Mouse (Mus musculus) cerebellum, postnatal 36 days (tissue): ENCODE results near the gene Ikbke.
"Not testable (repeated sequence)": the region's sequence is repeated elsewhere in the genome, so short reads cannot be mapped to it uniquely, and the experiment has no call there.

Source experiments
- DNase-seq, 2 experiments: peaks; one replicate each; pipeline ENCODE4 v3.0.0; 2021 to 2022; ENCODE audit warnings: mixed read lengths in 2 of 2

Gene Ikbke

GRCm38 (mm10) chr1:131279456-131279776 lies at the start of gene Ikbke:
Gene Ikbke (minus strand): TSS chr1:131279606.
- DNase-seq: no peak

GRCm38 (mm10) chr1:131329093-131329492 lies 49.7 kb upstream of the Ikbke start:
- DNase-seq: not testable (repeated sequence)

- peak; percentile 51 to 62 for DNase-seq
Observed at GRCm38 (mm10) chr1:131327167-131327566, 47.8 kb upstream of the Ikbke start.

- no peak for DNase-seq
Observed at GRCm38 (mm10) chr1:131324816-131325463, 45.5 kb upstream of the Ikbke start.

- DNase-seq: no peak
Observed at GRCm38 (mm10) chr1:131319598-131320330, 40.4 kb upstream of the Ikbke start.

GRCm38 (mm10) chr1:131318397-131318796 lies 39.0 kb upstream of the Ikbke start:
- no peak for DNase-seq

GRCm38 (mm10) chr1:131317625-131318024 lies 38.2 kb upstream of the Ikbke start:
- DNase-seq: no peak

GRCm38 (mm10) chr1:131311284-131311683 lies 31.9 kb upstream of the Ikbke start:
- no peak for DNase-seq

- DNase-seq: peak; percentile 93 to 98
Observed at GRCm38 (mm10) chr1:131310237-131310818, 30.9 kb upstream of the Ikbke start.

GRCm38 (mm10) chr1:131300750-131301149 lies 21.3 kb upstream of the Ikbke start:
- no peak for DNase-seq

- peak in 1 of 2 experiments; percentile 38 for DNase-seq
Observed at GRCm38 (mm10) chr1:131299788-131300187, 20.4 kb upstream of the Ikbke start.

- DNase-seq: no peak
Observed at GRCm38 (mm10) chr1:131299240-131299639, 19.8 kb upstream of the Ikbke start.

- DNase-seq: no peak
Observed at GRCm38 (mm10) chr1:131298171-131298570, 18.8 kb upstream of the Ikbke start.

- DNase-seq: no peak
Observed at GRCm38 (mm10) chr1:131296726-131297125, 17.3 kb upstream of the Ikbke start.

GRCm38 (mm10) chr1:131295200-131295599 lies 15.8 kb upstream of the Ikbke start:
- DNase-seq: peak in 1 of 2 experiments; percentile 29

GRCm38 (mm10) chr1:131293922-131294250 lies 14.5 kb upstream of the Ikbke start:
- DNase-seq: peak in 1 of 2 experiments; percentile 48

- no peak for DNase-seq
Observed at GRCm38 (mm10) chr1:131293221-131293921, 14.0 kb upstream of the Ikbke start.

- peak; percentile 78 to 85 for DNase-seq
Observed at GRCm38 (mm10) chr1:131290648-131291047, 11.2 kb upstream of the Ikbke start.

- no peak for DNase-seq
Observed at GRCm38 (mm10) chr1:131288938-131289337, 9.5 kb upstream of the Ikbke start.

GRCm38 (mm10) chr1:131287267-131287666 lies 7.9 kb upstream of the Ikbke start:
- no peak for DNase-seq

GRCm38 (mm10) chr1:131286803-131287202 lies 7.4 kb upstream of the Ikbke start:
- no peak for DNase-seq

- DNase-seq: no peak
Observed at GRCm38 (mm10) chr1:131284616-131285015, 5.2 kb upstream of the Ikbke start.

GRCm38 (mm10) chr1:131284167-131284566 lies 4.8 kb upstream of the Ikbke start:
- DNase-seq: no peak

- DNase-seq: no peak
Observed at GRCm38 (mm10) chr1:131281731-131282130, 2.3 kb upstream of the Ikbke start.
